Mouse (Mus musculus): ENCODE measurements at regions not wholly inside any gene's neighbourhood (a gene's known extent, or its start where the extent isn't known, plus 50 kb on each side); places are given as distances from the start of the nearest gene placed in this dataset.

- H3K27ac ChIP-seq (replicated peaks; ENCODE audit: low read depth, low read length): no peak overlapping the region
- H3K4me2 ChIP-seq (ENCODE audit: low read depth, severe bottlenecking): no peak overlapping the region
- WGBS: 89% methylated on average over 4 of the region's 4 CpGs
- DNase-seq (ENCODE audit: low spot score) (no peak), ATAC-seq (ENCODE audit: insufficient number of reproducible peaks, low FRiP score, low TSS enrichment, low read depth) (no peak)
- no peaks in the 10 kb centered on the region for H3K9me3 ChIP-seq (ENCODE audit: control insufficient read depth, low read length)
- no peaks in the 10 kb centered on the region for H3K4me1 ChIP-seq (ENCODE audit: control insufficient read depth, insufficient read depth, low read length)
- H3K9ac ChIP-seq (ENCODE audit: low read length): no peak overlapping the region
- H3K27me3 ChIP-seq (ENCODE audit: control insufficient read depth, insufficient read depth, low read length): no peaks in the 10 kb centered on the region
- H3K4me3 ChIP-seq (ENCODE audit: low read depth, low read length): no peak overlapping the region
- no peaks in the 10 kb centered on the region for H3K36me3 ChIP-seq (ENCODE audit: control insufficient read depth, insufficient read depth, low read length)
These were observed 217.7 kb downstream of the Lrfn2 start for GRCm38 (mm10) chr17:49149896-49150295.

GRCm38 (mm10) chr17:49150971-49151422 is 218.8 kb downstream of the Lrfn2 start:
- no peak for DNase-seq (ENCODE audit: low spot score)
- Histone ChIP-seq H3K27me3 (ENCODE audit: control insufficient read depth, insufficient read depth, low read length) (no peaks in the 10 kb centered on the region), H3K4me1 (ENCODE audit: control insufficient read depth, insufficient read depth, low read length) (no peaks in the 10 kb centered on the region), H3K36me3 (ENCODE audit: control insufficient read depth, insufficient read depth, low read length) (no peaks in the 10 kb centered on the region), H3K27ac (replicated peaks; ENCODE audit: low read depth, low read length) (no peak overlapping the region), H3K4me3 (ENCODE audit: low read depth, low read length) (no peak overlapping the region), H3K4me2 (ENCODE audit: low read depth, severe bottlenecking) (no peak overlapping the region), H3K9ac (ENCODE audit: low read length) (no peak overlapping the region), H3K9me3 (ENCODE audit: control insufficient read depth, low read length) (no peaks in the 10 kb centered on the region)
- no peak for ATAC-seq (ENCODE audit: insufficient number of reproducible peaks, low FRiP score, low TSS enrichment, low read depth)
- 74% methylated on average over 3 of the region's 3 CpGs for WGBS

GRCm38 (mm10) chr17:49153994-49154393 is 221.8 kb downstream of the Lrfn2 start:
- no peak overlapping the region for H3K9ac ChIP-seq (ENCODE audit: low read length)
- H3K27ac ChIP-seq (replicated peaks; ENCODE audit: low read depth, low read length): no peak overlapping the region
- no peak for ATAC-seq (ENCODE audit: insufficient number of reproducible peaks, low FRiP score, low TSS enrichment, low read depth)
- no peak for DNase-seq (ENCODE audit: low spot score)
- 77% methylated on average over 9 of the region's 9 CpGs for WGBS
- H3K27me3 ChIP-seq (ENCODE audit: control insufficient read depth, insufficient read depth, low read length): no peaks in the 10 kb centered on the region
- H3K4me3 ChIP-seq (ENCODE audit: low read depth, low read length): no peak overlapping the region
- H3K4me1 ChIP-seq (ENCODE audit: control insufficient read depth, insufficient read depth, low read length): no peaks in the 10 kb centered on the region
- H3K9me3 ChIP-seq (ENCODE audit: control insufficient read depth, low read length): no peaks in the 10 kb centered on the region
- H3K36me3 ChIP-seq (ENCODE audit: control insufficient read depth, insufficient read depth, low read length): no peaks in the 10 kb centered on the region
- no peak overlapping the region for H3K4me2 ChIP-seq (ENCODE audit: low read depth, severe bottlenecking)

- no peak for DNase-seq (ENCODE audit: low spot score)
- WGBS: 87% methylated on average over 9 of the region's 9 CpGs
- Histone ChIP-seq H3K4me3 (ENCODE audit: low read depth, low read length) (no peak overlapping the region), H3K4me1 (ENCODE audit: control insufficient read depth, insufficient read depth, low read length) (no peaks in the 10 kb centered on the region), H3K4me2 (ENCODE audit: low read depth, severe bottlenecking) (no peak overlapping the region), H3K9me3 (ENCODE audit: control insufficient read depth, low read length) (no peaks in the 10 kb centered on the region), H3K36me3 (ENCODE audit: control insufficient read depth, insufficient read depth, low read length) (no peaks in the 10 kb centered on the region), H3K27me3 (ENCODE audit: control insufficient read depth, insufficient read depth, low read length) (no peaks in the 10 kb centered on the region), H3K9ac (ENCODE audit: low read length) (no peak overlapping the region), H3K27ac (replicated peaks; ENCODE audit: low read depth, low read length) (no peak overlapping the region)
- no peak for ATAC-seq (ENCODE audit: insufficient number of reproducible peaks, low FRiP score, low TSS enrichment, low read depth)
These were observed 222.9 kb downstream of the Lrfn2 start for GRCm38 (mm10) chr17:49155001-49155515.

- Histone ChIP-seq H3K36me3 (ENCODE audit: control insufficient read depth, insufficient read depth, low read length) (no peaks in the 10 kb centered on the region), H3K27me3 (ENCODE audit: control insufficient read depth, insufficient read depth, low read length) (no peaks in the 10 kb centered on the region), H3K4me1 (ENCODE audit: control insufficient read depth, insufficient read depth, low read length) (no peaks in the 10 kb centered on the region), H3K9me3 (ENCODE audit: control insufficient read depth, low read length) (no peaks in the 10 kb centered on the region), H3K27ac (replicated peaks; ENCODE audit: low read depth, low read length) (no peak overlapping the region), H3K4me3 (ENCODE audit: low read depth, low read length) (no peak overlapping the region), H3K9ac (ENCODE audit: low read length) (no peak overlapping the region), H3K4me2 (ENCODE audit: low read depth, severe bottlenecking) (no peak overlapping the region)
- no peak for ATAC-seq (ENCODE audit: insufficient number of reproducible peaks, low FRiP score, low TSS enrichment, low read depth)
- 81% methylated on average over 2 of the region's 2 CpGs for WGBS
- DNase-seq (ENCODE audit: low spot score): no peak
These were observed 225.4 kb downstream of the Lrfn2 start for GRCm38 (mm10) chr17:49157586-49157985.

GRCm38 (mm10) chr17:49171252-49172047 is 239.3 kb downstream of the Lrfn2 start:
- 4% methylated on average over 20 of the region's 20 CpGs for WGBS
- H3K9me3 ChIP-seq (ENCODE audit: control insufficient read depth, low read length): no peaks in the 10 kb centered on the region
- peaks cover 2% of the 10 kb centered on the region; the same call in 1 of the 2 replicates for H3K27me3 ChIP-seq (ENCODE audit: control insufficient read depth, insufficient read depth, low read length)
- H3K4me3 ChIP-seq (ENCODE audit: low read depth, low read length): peak overlapping the region; percentile 18
- DNase-seq (ENCODE audit: low spot score) (peak; percentile 49), ATAC-seq (ENCODE audit: insufficient number of reproducible peaks, low FRiP score, low TSS enrichment, low read depth) (0 out of 2 replicates have a peak, but pooled peaks have one; percentile 44)
- H3K36me3 ChIP-seq (ENCODE audit: control insufficient read depth, insufficient read depth, low read length): no peaks in the 10 kb centered on the region
- H3K4me1 ChIP-seq (ENCODE audit: control insufficient read depth, insufficient read depth, low read length): no peaks in the 10 kb centered on the region
- H3K4me2 ChIP-seq (ENCODE audit: low read depth, severe bottlenecking): peak overlapping the region; percentile 57
- H3K27ac ChIP-seq (replicated peaks; ENCODE audit: low read depth, low read length): no peak overlapping the region
- H3K9ac ChIP-seq (ENCODE audit: low read length): no peak overlapping the region

GRCm38 (mm10) chr17:49172052-49172799 is 240.0 kb downstream of the Lrfn2 start:
- Histone ChIP-seq H3K4me1 (ENCODE audit: control insufficient read depth, insufficient read depth, low read length) (no peaks in the 10 kb centered on the region), H3K27me3 (ENCODE audit: control insufficient read depth, insufficient read depth, low read length) (peaks cover 2% of the 10 kb centered on the region; the same call in 1 of the 2 replicates), H3K36me3 (ENCODE audit: control insufficient read depth, insufficient read depth, low read length) (no peaks in the 10 kb centered on the region), H3K27ac (replicated peaks; ENCODE audit: low read depth, low read length) (no peak overlapping the region), H3K9ac (ENCODE audit: low read length) (no peak overlapping the region), H3K9me3 (ENCODE audit: control insufficient read depth, low read length) (no peaks in the 10 kb centered on the region), H3K4me3 (ENCODE audit: low read depth, low read length) (peak overlapping the region; percentile 18), H3K4me2 (ENCODE audit: low read depth, severe bottlenecking) (peak overlapping the region; percentile 57)
- ATAC-seq (ENCODE audit: insufficient number of reproducible peaks, low FRiP score, low TSS enrichment, low read depth): no peak
- 12% methylated on average over 15 of the region's 15 CpGs for WGBS
- DNase-seq (ENCODE audit: low spot score): peak; percentile 40

- Histone ChIP-seq H3K9me3 (ENCODE audit: control insufficient read depth, low read length) (no peaks in the 10 kb centered on the region), H3K27ac (replicated peaks; ENCODE audit: low read depth, low read length) (no peak overlapping the region), H3K4me1 (ENCODE audit: control insufficient read depth, insufficient read depth, low read length) (no peaks in the 10 kb centered on the region), H3K36me3 (ENCODE audit: control insufficient read depth, insufficient read depth, low read length) (no peaks in the 10 kb centered on the region), H3K9ac (ENCODE audit: low read length) (no peak overlapping the region), H3K4me2 (ENCODE audit: low read depth, severe bottlenecking) (no peak overlapping the region), H3K4me3 (ENCODE audit: low read depth, low read length) (no peak overlapping the region), H3K27me3 (ENCODE audit: control insufficient read depth, insufficient read depth, low read length) (peaks cover 2% of the 10 kb centered on the region; the same call in 1 of the 2 replicates)
- WGBS: 71% methylated on average over 8 of the region's 8 CpGs
- ATAC-seq (ENCODE audit: insufficient number of reproducible peaks, low FRiP score, low TSS enrichment, low read depth): no peak
- DNase-seq (ENCODE audit: low spot score): no peak
These were observed 240.6 kb downstream of the Lrfn2 start for GRCm38 (mm10) chr17:49172800-49173150.
